Mouse (Mus musculus) induced T-regulatory cell, adult 2 months (primary cell): Measurements from ENCODE around the gene Cdx2.

Experiments used
- DNase-seq: peaks from one replicate; pipeline ENCODE4 v3.0.0-alpha.2; 2012; ENCODE audit warnings: low read depth

Gene Cdx2

DNA sequence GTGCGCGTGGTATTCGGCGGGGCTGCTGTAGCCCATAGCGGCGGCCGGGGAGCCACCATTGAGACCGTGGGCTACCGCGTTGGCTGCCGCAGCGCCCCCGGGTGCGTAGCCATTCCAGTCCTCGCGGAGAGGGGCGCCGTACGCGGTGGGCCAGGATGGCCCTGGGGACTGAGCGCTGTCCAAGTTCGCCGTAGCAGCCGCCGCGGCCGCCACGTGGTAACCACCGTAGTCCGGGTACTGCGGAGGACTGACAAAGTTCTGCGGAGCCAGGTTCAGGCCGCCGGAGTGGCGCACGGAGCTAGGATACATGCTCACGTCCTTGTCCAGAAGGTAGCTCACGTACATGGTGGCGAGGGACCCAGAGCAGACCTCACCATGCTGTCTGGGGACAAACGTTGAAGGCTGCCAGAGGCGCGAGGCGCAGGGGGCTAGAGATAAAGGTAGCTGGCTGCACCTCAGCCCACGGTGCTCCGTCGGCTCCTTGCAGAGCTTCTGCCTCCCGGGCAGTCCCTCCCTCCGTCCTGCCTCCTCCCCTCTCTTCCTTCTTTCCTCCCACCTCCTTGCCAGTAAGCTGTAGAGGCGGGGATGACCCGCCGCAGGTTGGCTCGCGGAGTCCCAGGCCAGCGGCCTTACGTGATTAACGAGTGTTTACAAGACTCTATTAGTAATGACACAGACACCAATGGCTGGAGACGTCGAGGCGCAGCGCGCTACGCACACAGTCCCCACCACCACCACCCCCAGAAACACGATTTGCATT lies at the start of gene Cdx2:
Gene Cdx2, minus strand, starts transcription at position 633 of the 760 bp plus-strand sequence.
- DNase-seq = no peak

DNA sequence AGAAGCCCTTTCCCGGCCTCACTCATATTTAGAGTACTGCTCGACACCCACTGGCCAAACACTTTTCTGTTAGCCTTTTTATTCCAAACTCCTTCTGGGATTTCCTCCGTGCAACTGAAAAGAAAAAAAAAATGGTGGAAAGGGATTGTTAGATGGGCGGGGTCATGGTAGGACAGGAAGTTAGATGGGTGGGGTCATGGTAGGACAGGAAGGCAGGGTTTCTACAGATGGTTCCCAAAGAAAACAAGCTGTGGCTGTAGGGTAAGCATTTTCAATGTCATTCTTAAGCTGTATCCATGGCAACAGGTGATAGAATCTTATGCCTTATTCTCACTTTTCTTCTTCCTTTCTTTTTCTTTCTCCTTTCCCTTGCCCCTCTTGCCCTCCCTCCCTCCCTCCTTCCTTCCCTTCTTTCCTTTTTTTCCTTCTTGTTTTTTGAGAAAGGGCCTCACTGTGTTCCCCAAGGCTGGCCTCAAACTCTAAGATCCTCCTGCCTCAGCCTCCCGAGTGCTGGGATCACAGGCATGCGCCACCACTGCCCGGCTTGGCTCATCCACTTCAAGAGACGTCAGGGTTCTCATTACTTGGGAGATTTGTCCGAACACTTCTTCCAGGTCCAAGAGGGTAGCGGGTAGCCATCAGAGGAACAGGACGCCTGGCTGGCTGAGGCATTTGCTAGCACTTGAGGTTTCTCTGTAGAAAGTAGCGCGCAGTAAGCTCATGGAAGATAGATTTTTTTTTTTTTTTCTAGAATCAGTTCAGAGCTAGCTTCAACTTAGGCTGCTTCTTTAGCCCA lies 49.4 kb upstream of the Cdx2 start:
- no peak for DNase-seq

DNA sequence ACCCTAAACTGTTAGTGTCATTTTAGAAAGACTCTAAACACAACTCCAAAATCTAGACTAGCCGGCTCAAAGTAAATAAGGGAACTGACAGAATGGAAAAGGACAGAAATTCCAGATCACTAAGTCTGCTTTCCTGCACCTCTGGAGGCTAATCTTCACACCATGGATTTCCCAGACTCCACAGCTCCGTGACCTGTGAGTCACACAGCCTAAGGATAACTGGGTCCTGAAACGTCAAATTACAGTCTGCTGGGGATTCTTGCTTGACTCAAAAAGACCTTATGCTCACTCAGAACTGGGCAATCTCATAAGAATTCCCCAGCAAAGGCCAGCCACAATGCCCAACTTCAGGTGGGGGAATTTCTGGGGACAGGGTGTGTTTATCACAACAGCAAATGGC lies 48.7 kb upstream of the Cdx2 start:
- DNase-seq = no peak

DNA sequence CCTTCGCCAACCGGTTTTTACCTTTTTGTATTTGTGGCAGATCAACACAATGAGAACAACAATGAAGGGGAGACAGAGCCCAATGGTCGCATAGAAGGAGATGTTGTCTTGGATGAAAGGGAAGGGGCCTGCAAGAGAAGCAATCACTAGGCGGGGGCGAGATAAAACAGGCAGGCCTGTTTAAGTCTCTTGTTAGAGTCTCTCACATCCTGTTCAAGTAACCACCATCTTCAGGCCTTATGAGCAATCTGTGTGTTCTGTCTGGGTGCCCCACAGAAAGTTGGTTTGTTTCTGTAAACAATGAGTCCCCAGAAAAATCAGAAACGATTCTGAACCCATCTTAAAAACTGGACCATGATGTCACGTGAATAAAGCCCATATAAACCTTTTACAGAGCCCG lies 47.9 kb upstream of the Cdx2 start:
- DNase-seq = no peak

DNA sequence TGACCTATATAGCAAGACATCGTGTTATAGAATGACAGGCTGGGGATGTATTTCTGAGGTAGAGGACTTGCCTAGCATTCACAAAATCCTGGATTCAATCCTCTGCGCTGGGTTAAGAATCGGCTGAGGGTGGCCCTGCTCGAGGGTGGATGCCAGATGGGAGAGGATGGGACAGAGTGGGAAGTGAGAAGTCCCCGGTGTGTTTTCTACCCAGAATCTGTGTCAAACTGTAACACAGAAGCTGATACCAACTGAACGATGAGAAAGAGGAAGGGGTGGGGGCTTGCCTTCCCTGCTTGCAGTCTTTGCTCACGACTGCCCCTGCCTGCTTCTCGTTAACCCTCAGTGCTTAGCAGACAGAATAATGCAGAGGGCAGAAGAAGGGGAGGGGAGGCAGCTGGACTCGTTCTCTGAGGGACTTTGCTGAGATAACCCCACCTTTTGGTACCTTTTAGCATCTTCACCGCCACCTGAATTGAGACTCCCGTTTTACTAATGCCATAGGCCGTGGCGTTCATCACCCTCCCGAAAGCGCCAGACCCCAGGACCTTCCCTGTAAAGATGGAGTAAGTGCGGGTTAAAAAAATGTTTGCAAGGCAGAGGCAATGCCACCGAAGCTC lies 47.2 kb upstream of the Cdx2 start:
- no peak for DNase-seq

DNA sequence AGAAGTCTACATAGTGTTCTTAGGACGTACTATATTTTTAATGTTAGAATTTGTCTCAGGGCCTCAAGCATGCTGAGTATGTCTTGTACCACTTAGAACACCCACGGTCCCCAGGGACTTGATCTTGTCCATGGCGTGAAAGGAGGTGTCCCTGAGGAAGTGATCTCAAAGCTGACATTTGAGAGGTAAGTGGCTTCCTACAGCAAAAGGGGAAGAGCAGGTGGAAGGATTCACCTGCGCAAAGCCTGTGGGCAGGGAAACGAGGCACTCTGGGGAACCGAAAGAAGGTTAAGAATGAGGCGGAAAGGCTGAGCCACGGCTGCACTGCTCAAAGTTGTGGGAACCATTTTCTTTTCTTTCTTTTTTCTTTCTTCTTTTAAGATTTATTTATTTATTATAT lies 44.9 kb upstream of the Cdx2 start:
- no peak for DNase-seq

DNA sequence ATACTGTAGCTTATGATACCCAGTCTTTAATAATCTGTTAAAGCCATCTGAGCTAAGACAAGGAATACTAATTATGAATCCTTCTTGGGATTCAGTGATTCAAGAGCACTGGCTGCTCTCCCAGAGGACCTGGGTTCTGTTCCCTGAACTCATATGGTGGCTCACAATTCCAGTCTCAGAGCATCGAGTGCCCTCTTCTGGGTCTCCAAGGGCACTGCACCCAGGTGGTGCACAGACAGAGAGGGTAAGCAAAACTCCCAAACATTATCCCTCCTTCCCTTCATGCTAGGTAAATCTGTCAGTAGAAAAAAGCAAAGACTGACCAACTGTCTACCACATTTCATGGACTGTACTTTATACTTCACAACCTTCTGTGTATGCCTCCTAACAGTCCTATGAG lies 38.9 kb upstream of the Cdx2 start:
- DNase-seq = no peak

DNA sequence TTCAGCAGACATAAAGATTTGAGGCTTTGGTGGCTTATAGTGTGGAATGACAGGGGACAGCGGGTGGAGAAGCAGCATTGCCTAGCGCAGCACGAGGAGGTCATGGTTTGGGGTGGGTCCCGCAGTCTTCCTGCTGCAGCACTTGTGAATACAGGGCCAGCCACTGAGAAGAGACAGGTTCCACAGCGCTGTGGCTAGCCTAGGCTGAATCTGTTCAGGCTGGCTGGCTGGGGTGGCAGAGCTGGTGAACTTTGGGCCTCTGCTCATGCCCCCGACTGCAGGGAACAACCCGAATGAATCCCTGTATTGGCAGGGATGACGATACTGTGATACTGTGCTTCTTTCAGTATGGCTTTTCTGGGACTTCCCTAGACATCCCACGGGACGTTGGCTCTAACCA lies 36.8 kb upstream of the Cdx2 start:
- DNase-seq = no peak

DNA sequence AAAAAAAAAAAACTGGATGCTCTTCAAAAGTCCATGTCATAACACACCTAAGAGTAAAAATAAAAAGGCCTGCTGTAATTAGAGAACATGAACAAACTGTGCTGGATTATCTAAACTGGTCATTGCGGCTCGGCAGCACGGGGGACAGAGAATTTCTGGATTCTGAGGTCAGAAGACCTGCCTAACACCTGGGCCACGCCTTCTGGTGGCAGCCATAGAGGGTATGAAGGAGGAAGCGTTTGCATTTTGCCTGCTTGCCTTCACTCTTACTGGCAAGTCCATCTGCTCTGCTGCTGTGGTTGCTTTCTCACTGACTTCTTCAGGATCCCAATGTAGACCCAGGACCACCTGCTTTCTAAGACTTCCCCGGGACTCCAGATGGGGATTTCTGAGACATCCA lies 35.8 kb upstream of the Cdx2 start:
- DNase-seq = no peak

DNA sequence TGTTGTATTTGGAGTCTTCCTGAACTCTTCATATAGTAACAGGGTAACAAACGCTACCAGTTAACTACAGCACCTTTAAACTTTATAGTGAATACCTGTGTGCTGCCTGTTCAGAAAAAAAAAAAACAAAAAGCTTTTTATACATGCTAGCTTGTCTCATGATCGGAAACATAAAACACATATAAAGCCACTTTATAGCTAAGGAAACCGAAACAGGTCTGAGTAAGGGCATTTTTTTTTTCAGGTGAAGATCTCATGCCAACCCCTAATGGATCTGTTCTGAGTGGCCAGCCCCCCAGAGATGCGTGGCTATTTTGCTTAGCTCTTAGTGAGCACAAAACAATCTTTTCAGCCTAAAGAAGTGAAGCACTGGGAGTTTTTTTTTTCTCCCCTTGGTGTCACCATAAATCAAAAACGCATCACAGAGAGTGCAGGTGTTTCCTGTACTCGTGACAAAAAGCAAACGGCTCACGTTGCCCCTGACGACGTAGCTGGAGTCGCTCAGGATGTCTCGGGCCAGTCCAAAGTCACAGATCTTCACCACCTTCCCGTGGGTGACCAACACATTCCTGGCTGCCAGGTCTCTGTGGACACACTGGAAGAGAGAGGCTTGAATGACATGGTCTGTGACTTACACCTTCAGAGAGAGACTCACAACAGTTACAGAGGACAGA lies 33.8 kb upstream of the Cdx2 start:
- peak; percentile 58 for DNase-seq

DNA sequence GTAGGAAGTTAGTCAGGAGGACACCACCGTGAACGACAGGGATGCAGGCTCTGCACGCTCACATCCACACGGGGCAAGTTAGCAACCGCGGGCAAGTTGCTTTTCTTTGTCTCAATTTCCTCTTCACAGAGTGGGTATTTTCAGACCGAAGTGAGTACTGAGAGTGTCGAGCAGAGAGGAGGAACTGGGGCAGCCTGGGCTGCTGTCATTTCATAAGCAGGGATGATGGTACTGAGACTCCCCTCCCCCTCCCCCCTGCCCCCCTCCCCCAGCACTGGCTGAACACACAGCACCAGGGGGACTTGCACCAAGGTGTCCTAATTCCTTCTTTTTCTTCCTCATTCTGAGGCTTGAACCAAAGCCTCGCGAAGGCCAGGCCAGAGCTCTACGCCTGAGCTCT lies 32.5 kb upstream of the Cdx2 start:
- DNase-seq = no peak

DNA sequence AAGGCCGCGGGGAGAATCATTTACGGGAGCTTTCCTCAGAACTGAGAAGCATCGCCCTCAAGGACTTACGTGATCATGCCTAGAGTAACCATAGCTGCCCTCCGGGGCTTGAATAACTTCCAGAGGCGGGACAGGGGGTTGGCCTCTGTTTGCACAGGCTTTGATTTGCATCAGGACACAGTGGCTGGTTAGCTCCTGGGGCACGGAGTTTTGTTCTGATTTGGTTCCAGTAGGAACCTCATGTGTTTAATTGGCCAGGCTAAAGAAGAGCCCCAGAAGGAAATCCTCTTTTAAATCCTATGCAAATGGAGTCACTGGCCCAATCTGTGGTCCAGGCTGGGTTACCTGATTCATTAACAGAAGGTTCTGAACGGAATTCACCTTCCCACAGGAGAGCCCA lies 31.9 kb upstream of the Cdx2 start:
- DNase-seq = no peak

DNA sequence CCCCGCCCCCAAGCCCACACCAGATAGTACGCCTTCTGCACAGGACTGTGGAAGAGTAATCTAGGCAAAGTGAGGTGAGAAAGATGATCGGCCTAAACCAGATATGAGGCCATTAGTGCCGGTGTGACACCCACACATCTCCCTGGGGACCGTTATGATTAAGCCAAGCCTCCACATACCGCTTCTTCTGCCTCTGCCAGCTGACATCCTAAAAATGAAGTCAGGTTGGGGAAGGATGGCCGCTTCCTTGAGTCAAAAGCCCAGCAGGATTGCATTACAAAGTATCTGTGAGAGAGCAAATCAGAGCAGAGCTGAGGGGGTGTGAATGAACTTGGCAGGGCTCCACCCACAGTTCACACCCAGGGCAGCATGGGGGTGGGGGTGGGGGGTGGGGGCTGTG lies 25.6 kb upstream of the Cdx2 start:
- DNase-seq = no peak

DNA sequence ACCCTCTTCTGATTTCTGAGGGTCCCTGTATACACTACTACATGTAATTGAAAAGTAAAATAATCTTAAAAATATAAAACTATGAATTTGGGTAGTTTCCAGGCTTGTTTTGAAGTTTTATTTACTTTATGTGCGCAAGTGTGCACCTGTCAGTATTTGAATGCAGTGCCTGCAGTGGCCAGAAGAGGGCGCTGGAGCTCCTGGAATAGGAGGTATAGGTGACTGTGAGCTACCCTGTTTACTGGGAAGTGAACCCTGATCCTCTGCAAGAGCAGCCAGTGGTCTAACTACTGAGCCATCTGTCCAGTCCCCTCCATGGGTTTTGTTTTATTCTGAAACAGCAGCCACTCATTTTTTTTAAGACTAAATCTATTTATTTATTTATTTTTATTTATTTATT lies 24.5 kb upstream of the Cdx2 start:
- DNase-seq = peak; percentile 78

DNA sequence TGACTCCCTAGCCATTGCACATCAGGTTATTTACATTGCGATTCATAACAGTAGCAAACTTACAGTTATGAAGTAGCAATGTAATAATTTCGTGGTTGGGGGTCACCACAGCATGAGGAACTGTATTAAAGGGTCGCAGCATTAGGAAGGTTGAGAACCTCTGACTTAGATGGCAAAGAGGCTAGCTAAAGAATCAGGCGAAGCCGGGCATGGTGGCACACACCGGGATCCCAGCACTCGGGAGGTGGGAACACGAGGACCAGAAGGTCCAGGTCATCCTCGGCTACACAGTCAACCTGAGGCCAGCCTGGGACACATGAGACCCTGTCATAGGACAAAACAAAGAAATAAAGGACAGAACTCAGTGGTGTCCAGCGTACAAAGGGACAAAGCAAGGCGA lies 22.9 kb upstream of the Cdx2 start:
- no peak for DNase-seq

DNA sequence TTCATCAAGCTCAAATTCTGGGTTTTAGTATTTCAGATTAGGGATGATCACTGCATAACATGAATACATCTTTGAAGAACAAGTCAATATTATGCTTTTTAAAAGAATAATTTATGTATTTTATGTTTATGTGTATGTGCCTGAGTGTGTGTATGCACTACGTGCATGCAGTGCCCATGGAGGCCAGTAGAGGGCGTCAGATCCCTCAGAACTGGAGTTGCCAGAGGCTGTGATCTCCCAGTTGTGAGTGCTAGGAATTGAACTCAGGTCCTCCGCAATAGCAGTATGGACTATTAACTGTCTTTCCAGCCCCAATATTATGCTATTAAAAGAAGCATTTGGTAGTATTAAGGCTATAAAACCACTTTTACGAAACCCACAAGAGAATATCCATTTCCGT lies 20.6 kb upstream of the Cdx2 start:
- DNase-seq = no peak

DNA sequence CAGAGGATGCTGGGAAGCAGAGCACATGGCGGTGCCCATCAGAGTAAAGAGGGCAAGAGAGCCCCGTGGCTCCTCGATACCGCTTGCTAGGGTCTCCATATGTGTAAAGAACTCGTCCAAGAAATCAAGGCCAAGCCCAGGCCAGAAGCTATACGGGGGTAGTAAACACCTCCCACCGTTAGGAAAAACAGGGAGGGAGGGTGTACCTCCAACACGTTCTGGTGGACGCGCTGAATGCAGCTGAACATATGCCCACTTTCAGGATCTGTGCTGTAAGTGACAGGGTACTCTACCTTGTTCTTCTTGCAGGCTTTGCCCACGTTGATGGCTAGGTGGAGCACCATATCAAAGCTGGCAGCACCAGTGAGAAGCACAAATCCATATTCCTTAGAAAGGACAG lies 18.9 kb upstream of the Cdx2 start:
- DNase-seq = no peak

DNA sequence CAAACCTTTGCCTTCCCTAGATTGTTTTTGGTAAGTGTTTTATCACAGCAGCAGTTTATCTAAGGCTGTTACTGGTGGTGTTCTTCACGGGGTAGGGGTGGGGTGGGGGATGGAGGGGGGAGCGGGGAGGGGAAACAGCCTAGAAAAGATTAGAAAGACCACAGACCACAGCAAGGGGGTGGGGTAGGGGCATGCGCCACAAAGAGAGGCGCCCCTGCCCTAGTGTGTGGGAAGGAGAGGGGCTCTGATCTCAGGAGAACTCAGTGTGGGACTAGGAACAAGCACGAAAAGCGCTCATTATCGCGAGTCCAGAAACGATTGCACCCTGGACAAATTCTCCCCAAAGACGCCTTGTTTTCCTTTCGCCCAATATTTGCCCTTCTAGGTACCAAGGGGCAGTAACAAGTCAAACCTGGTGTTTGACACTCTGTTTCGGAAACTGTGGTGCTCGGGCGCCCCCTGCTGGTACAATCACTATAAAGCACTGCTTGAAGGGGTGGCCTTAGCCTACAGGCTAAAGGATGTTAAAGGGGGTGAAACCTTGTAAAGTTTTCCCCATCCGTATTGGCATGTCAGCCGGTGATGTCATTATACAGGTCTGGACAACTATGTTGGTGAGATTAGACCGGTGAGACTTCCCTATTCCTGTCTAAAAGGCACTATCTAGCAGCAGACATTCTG lies 16.3 kb upstream of the Cdx2 start:
- peak; percentile 81 for DNase-seq

DNA sequence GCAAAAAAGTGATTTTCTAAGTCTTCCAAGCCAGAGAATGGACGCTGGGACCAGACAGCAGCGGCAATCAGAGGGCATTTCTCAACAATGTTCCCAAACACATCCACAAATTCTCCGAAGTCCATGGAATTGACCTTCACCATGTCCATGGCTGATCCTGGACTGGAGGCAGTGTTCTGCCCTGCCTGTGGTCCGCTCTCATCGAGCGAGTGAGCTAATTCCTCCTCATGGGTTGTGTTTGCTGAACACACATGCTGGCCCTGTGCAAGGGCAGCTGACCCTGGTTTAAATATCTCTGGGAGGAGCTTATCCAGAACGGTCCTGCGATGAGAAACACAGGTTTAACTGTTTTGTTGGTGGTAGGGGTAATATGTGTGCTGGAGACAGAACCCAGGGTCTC lies 15.1 kb upstream of the Cdx2 start, which contains the start of gene Urad:
Gene Urad, minus strand, starts transcription at position 258 of the 400 bp plus-strand sequence.
- DNase-seq = no peak

DNA sequence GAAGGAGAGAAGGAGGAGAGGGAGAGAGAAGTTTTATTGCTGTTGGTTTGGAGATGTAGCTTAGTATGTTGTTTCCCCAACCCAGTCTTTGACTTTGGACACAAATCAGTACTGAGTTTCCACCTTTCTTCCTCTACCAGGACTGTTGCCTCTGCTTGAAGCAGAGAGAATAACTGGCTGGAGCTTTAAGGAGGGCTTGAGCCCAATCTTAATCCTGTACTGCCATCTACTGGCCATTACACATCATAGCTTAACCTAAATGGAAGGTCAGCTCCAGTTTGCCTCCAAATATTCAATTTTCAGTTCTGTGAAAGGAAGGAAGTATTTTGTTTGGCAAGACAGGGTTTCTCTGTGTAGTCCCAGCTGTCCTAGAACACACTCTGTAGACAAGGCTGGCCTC lies 12.6 kb upstream of the Cdx2 start:
- DNase-seq = peak; percentile 74

DNA sequence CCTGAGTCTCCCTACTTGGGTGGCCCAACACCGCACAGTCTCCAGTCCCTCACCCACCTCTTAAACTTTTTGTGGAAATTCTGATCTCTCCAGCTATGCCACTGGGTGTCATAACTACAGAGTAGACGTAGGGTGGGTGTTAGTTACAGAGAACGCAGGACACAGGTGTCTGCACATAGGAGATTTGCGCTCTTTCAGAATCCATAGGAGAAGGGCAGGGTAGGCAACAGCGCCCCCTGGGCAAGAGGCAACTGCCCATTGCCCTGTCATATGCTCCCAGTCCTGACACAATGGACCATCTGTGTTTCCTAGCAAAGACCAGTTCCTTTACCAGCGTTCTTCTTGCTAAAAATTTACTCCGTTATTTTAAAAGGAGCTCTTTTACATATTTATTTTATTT lies 10.9 kb upstream of the Cdx2 start:
- peak; percentile 29 for DNase-seq

DNA sequence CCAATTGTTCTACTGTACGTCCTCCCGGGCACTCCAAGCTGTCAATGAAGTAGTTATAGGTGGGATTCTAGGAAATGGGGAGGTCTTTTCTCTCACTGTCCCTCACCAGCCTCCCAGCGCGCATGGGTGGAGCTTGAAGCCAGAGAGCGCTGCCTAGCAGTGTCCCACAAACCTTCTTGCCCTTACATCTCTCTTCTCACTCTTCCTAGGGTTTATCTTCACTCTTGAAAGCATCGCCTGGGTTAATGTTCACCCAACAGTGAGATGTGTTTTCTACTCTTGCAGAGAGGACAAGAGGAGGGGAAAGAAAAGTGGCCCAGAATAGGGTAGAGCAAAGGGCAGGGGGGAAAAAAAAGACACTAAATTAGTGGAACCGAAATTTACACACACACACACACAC lies 10.3 kb upstream of the Cdx2 start:
- no peak for DNase-seq
